In genomic region chr15:26469901-26470383, GRCm38 (mm10) we compare ENCODE assay signal across 8 mouse cellular contexts.
DNase-seq lines count a peak whose midpoint lies in the region; ATAC-seq lines count a peak whose summit lies in the region.

No protein-coding gene starts in this region.

- intact Hi-C loops in left cerebral cortex, postnatal 10 days (cut with DNase I) = loop anchor here (5.0 to 10.0 kb wide), 2 partner anchors 473 to 765 kb away; no protein-coding TSS in a partner anchor

- H3K4me2 ChIP-seq in forebrain, embryonic 13.5 days = no peak overlapping the region
- H3K4me2 ChIP-seq in intestine, embryonic 15.5 days (replicated peaks) = no peak overlapping the region
- no peak overlapping the region for H3K4me2 ChIP-seq in midbrain, embryonic 14.5 days (ENCODE audit: low read length)

- peak; percentile 25 to 81 for DNase-seq in adrenal gland, adult (ENCODE audit: inconsistent age in 2 of 2, low spot score in 1 of 2)
- no peak for DNase-seq in adrenal gland, postnatal 25 days
- peak; percentile 32 for DNase-seq in brain, embryonic 18.5 days (ENCODE audit: low read depth, low spot score)
- DNase-seq in left cerebral cortex, postnatal 10 days (ENCODE audit: extremely low spot score in 1 of 2, low spot score in 2 of 2) = peak; percentile 15 to 63
- peak; percentile 87 for DNase-seq in midbrain, embryonic 14.5 days

- H3K9ac ChIP-seq in forebrain, embryonic 13.5 days = no peak overlapping the region
- no peak overlapping the region for H3K9ac ChIP-seq in intestine, embryonic 15.5 days
- H3K9ac ChIP-seq in midbrain, embryonic 14.5 days (replicated peaks; ENCODE audit: low read length) = no peak overlapping the region

- no peak overlapping the region for H3K27ac ChIP-seq in forebrain, embryonic 13.5 days
- H3K27ac ChIP-seq in intestine, embryonic 15.5 days = no peak overlapping the region
- no peak overlapping the region for H3K27ac ChIP-seq in midbrain, embryonic 14.5 days (replicated peaks; ENCODE audit: low read depth, low read length)

- H3K4me1 ChIP-seq in forebrain, embryonic 13.5 days = no peaks in the 10 kb centered on the region
- H3K4me1 ChIP-seq in intestine, embryonic 15.5 days (replicated peaks) = no peaks in the 10 kb centered on the region
- H3K4me1 ChIP-seq in midbrain, embryonic 14.5 days (ENCODE audit: control insufficient read depth, insufficient read depth, low read length) = no peaks in the 10 kb centered on the region

- H3K27me3 ChIP-seq in forebrain, embryonic 13.5 days = no peaks in the 10 kb centered on the region
- H3K27me3 ChIP-seq in intestine, embryonic 15.5 days (replicated peaks) = no peaks in the 10 kb centered on the region
- no peaks in the 10 kb centered on the region for H3K27me3 ChIP-seq in midbrain, embryonic 14.5 days (ENCODE audit: control insufficient read depth, insufficient read depth, low read length)

- no peaks in the 10 kb centered on the region for H3K36me3 ChIP-seq in forebrain, embryonic 13.5 days (ENCODE audit: poor library complexity, severe bottlenecking)
- H3K36me3 ChIP-seq in intestine, embryonic 15.5 days = no peaks in the 10 kb centered on the region
- H3K36me3 ChIP-seq in midbrain, embryonic 14.5 days (ENCODE audit: control insufficient read depth, insufficient read depth, low read length) = no peaks in the 10 kb centered on the region

- WGBS in forebrain, embryonic 13.5 days = 8% methylated on average over 8 of the region's 8 CpGs
- 6% methylated on average over 8 of the region's 8 CpGs for WGBS in intestine, embryonic 15.5 days
- WGBS in midbrain, embryonic 14.5 days = 11% methylated on average over 8 of the region's 8 CpGs

- H3K4me3 ChIP-seq in forebrain, embryonic 13.5 days = no peak overlapping the region
- no peak overlapping the region for H3K4me3 ChIP-seq in intestine, embryonic 15.5 days (replicated peaks)
- H3K4me3 ChIP-seq in midbrain, embryonic 14.5 days (replicated peaks; ENCODE audit: low read depth, low read length) = no peak overlapping the region

- ATAC-seq in forebrain, embryonic 13.5 days = peak; percentile 95
- peak; percentile 58 for ATAC-seq in intestine, embryonic 15.5 days
- ATAC-seq in midbrain, embryonic 14.5 days (ENCODE audit: low FRiP score, low TSS enrichment) = peak; percentile 84
- no peak for ATAC-seq in inflammation-experienced regulatory T-cells, adult 6 months

- no peaks in the 10 kb centered on the region for H3K9me3 ChIP-seq in forebrain, embryonic 13.5 days (replicated peaks)
- no peaks in the 10 kb centered on the region for H3K9me3 ChIP-seq in intestine, embryonic 15.5 days
- H3K9me3 ChIP-seq in midbrain, embryonic 14.5 days (ENCODE audit: control insufficient read depth, low read length) = no peaks in the 10 kb centered on the region
